Mouse (Mus musculus): ENCODE measurements around the gene Clcf1.

The Clcf1 gene

GRCm38 (mm10) chr19:4193129-4193528 lies 20.9 kb upstream of the Clcf1 start:
- no peak for DNase-seq

GRCm38 (mm10) chr19:4194021-4194724 lies 19.9 kb upstream of the Clcf1 start:
- no peak for DNase-seq

- no peak for DNase-seq
Measured at GRCm38 (mm10) chr19:4194776-4195650, 19.0 kb upstream of the Clcf1 start.

GRCm38 (mm10) chr19:4196048-4196447 lies 18.0 kb upstream of the Clcf1 start:
- no peak for DNase-seq

GRCm38 (mm10) chr19:4196548-4196947 lies 17.5 kb upstream of the Clcf1 start:
- DNase-seq = no peak

- DNase-seq = no peak
Measured at GRCm38 (mm10) chr19:4197180-4197579, 16.9 kb upstream of the Clcf1 start.

- DNase-seq = peak; percentile 96
Measured at GRCm38 (mm10) chr19:4201291-4201909, 12.6 kb upstream of the Clcf1 start, which contains the start of gene Rad9a. Gene Rad9a (minus strand): TSS chr19:4201662.

- no peak for DNase-seq
Measured at GRCm38 (mm10) chr19:4202149-4202548, 11.9 kb upstream of the Clcf1 start.

GRCm38 (mm10) chr19:4203148-4203547 lies 10.9 kb upstream of the Clcf1 start:
- DNase-seq = peak; percentile 47

GRCm38 (mm10) chr19:4203604-4204326 lies 10.3 kb upstream of the Clcf1 start:
- DNase-seq = peak; percentile 57

GRCm38 (mm10) chr19:4204889-4205288 lies 9.1 kb upstream of the Clcf1 start:
- DNase-seq = no peak

- peak; percentile 68 for DNase-seq
Measured at GRCm38 (mm10) chr19:4206971-4207370, 7.1 kb upstream of the Clcf1 start.

GRCm38 (mm10) chr19:4208563-4208962 lies 5.5 kb upstream of the Clcf1 start:
- no peak for DNase-seq

GRCm38 (mm10) chr19:4211891-4212588 lies 2.0 kb upstream of the Clcf1 start:
- DNase-seq = no peak

GRCm38 (mm10) chr19:4213524-4213974 lies 489 bp upstream of the Clcf1 start:
- DNase-seq = no peak

- no peak for DNase-seq
Measured at GRCm38 (mm10) chr19:4214771-4215450, 873 bp downstream of the Clcf1 start.

GRCm38 (mm10) chr19:4215451-4215840 lies 1.4 kb downstream of the Clcf1 start:
- DNase-seq = no peak

GRCm38 (mm10) chr19:4216041-4216685 lies 2.1 kb downstream of the Clcf1 start:
- DNase-seq = no peak

GRCm38 (mm10) chr19:4217140-4217539 lies 3.1 kb downstream of the Clcf1 start:
- no peak for DNase-seq

- DNase-seq = no peak
Measured at GRCm38 (mm10) chr19:4217855-4218254, 3.8 kb downstream of the Clcf1 start.

- no peak for DNase-seq
Measured at GRCm38 (mm10) chr19:4218293-4218692, 4.3 kb downstream of the Clcf1 start.

Measured in thymus, postnatal 25 days (tissue).